ENCODE assay signal across 22 mouse cellular contexts in the genomic region with DNA sequence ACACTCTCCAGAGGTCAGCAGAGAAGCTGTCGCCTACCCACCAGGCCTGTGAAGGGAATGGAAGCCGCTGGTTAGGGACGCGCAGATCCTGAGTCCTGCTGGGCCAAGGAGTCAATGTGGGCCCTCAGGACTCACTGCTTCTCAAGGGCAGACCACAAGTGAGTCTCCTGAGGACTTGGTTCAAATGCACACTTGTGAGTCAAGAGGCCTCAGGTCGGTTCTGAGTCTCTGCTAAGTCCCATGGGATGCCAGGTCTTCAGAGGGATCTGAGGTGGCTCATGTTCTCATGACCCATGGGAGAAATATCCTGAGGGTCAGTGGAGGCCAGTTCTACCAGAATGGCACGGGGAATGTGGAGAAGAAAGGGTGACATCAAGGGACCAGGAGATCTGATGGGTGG. TPM values are rescaled to one million over a fixed set of nuclear protein-coding genes. Genes with fewer than 3 reads are reported as not detected.
DNase-seq lines count a peak whose midpoint lies in the region; ATAC-seq lines count a peak whose summit lies in the region.
"Had no signal": no experiment of that assay in that cellular context is flagged by ENCODE, and none has a peak within 500 bp of the region (broad histone marks: within the 10 kb centered on the region; RNA-seq: fewer than 3 reads in every experiment).

No protein-coding gene starts in this region.

- H3K27me3 ChIP-seq in heart, embryonic 11.5 days (ENCODE audit: control insufficient read depth, insufficient read depth, low read length): no peaks in the 10 kb centered on the region
- H3K27me3 ChIP-seq: embryonic facial prominence, embryonic 12.5 days; forebrain, embryonic 12.5 days had no signal

- ATAC-seq in heart, embryonic 11.5 days (replicated peaks; ENCODE audit: insufficient number of reproducible peaks, low FRiP score, low TSS enrichment): no peak
- ATAC-seq: forebrain, embryonic 14.5 days; forebrain, embryonic 16.5 days had no signal

- no peak overlapping the region for H3K27ac ChIP-seq in heart, embryonic 11.5 days (ENCODE audit: low read depth, low read length)
- H3K27ac ChIP-seq: embryonic facial prominence, embryonic 10.5 days; embryonic facial prominence, embryonic 12.5 days; forebrain, embryonic 10.5 days; forebrain, embryonic 12.5 days had no signal

- H3K4me2 ChIP-seq in heart, embryonic 11.5 days: no peak overlapping the region
- H3K4me2 ChIP-seq: embryonic facial prominence, embryonic 12.5 days; forebrain, embryonic 12.5 days had no signal

- 80% methylated on average over 6 of the region's 6 CpGs for WGBS in heart, embryonic 11.5 days (ENCODE audit: insufficient replicate concordance)

- H3K36me3 ChIP-seq in heart, embryonic 11.5 days (ENCODE audit: control insufficient read depth, insufficient read depth, low read length): no peaks in the 10 kb centered on the region
- H3K36me3 ChIP-seq: embryonic facial prominence, embryonic 10.5 days; embryonic facial prominence, embryonic 12.5 days; forebrain, embryonic 10.5 days; forebrain, embryonic 12.5 days; G1E had no signal

- no peak overlapping the region for H3K4me3 ChIP-seq in heart, embryonic 11.5 days (ENCODE audit: low read depth, low read length)
- H3K4me3 ChIP-seq: embryonic facial prominence, embryonic 10.5 days; embryonic facial prominence, embryonic 12.5 days; erythroblast, embryonic 14.5 days; forebrain, embryonic 10.5 days; forebrain, embryonic 12.5 days had no signal

- no peaks in the 10 kb centered on the region for H3K9me3 ChIP-seq in heart, embryonic 11.5 days (replicated peaks; ENCODE audit: control insufficient read depth, low read length)
- H3K9me3 ChIP-seq: embryonic facial prominence, embryonic 10.5 days; embryonic facial prominence, embryonic 12.5 days; forebrain, embryonic 10.5 days; forebrain, embryonic 12.5 days; G1E had no signal

- DNase-seq in 3134 (ENCODE audit: extremely low read depth, insufficient read length, low spot score) (peak; percentile 61), 3T3-L1 (ENCODE audit: low read depth, low spot score) (peak; percentile 48), NIH3T3 (ENCODE audit: low read depth) (peak; percentile 11)
- no peak for DNase-seq in right cerebral cortex, postnatal 10 days (ENCODE audit: low spot score in 2 of 2)
- DNase-seq in heart, adult 18-20 months: no peak
- DNase-seq: adrenal gland, adult 2 months; adrenal gland, postnatal 10 days; adrenal gland, postnatal 25 days; cerebellum, adult 11-12 months; cerebellum, adult 2 months; cerebellum, adult 9-10 months; cerebellum, postnatal 10 days; cerebellum, postnatal 25 days had no signal

- no peaks in the 10 kb centered on the region for H3K4me1 ChIP-seq in heart, embryonic 11.5 days (ENCODE audit: control insufficient read depth, insufficient read depth, low read length)
- H3K4me1 ChIP-seq: embryonic facial prominence, embryonic 10.5 days; embryonic facial prominence, embryonic 12.5 days; forebrain, embryonic 10.5 days; forebrain, embryonic 12.5 days had no signal

- no peak overlapping the region for H3K9ac ChIP-seq in heart, embryonic 11.5 days (ENCODE audit: low read depth, low read length)
- H3K9ac ChIP-seq: embryonic facial prominence, embryonic 12.5 days; forebrain, embryonic 12.5 days had no signal

RNA-seq across cellular contexts. Expression of a gene that starts 25.7 kb away (rescaled TPM):
- total RNA-seq in heart, adult 18-20 months (2021): 10 to 100 TPM; 31.4 to 34.6 TPM
- polyA plus RNA-seq in heart, embryonic 11.5 days (2014; fragmentation: Nextera tagmentation; extraction: Ambion mirVana): 21.9 and 24.7 TPM in 2 replicates
- polyA plus RNA-seq: erythroblast, embryonic 14.5 days; G1E had no signal

Comparison
In these comparisons a context has a peak if more than half of its experiments do, and no peak if none do; other contexts are left out.
1. DNase-seq: peak in 3134 (single experiment), 3T3-L1 (single experiment) and NIH3T3 (single experiment); none in right cerebral cortex, postnatal 10 days (0 of 2) and heart, adult 18-20 months (0 of 2).